Mouse (Mus musculus): ENCODE measurements at regions not wholly inside any gene's neighbourhood (a gene's known extent, or its start where the extent isn't known, plus 50 kb on each side); places are given as distances from the start of the nearest gene placed in this dataset.

DNA sequence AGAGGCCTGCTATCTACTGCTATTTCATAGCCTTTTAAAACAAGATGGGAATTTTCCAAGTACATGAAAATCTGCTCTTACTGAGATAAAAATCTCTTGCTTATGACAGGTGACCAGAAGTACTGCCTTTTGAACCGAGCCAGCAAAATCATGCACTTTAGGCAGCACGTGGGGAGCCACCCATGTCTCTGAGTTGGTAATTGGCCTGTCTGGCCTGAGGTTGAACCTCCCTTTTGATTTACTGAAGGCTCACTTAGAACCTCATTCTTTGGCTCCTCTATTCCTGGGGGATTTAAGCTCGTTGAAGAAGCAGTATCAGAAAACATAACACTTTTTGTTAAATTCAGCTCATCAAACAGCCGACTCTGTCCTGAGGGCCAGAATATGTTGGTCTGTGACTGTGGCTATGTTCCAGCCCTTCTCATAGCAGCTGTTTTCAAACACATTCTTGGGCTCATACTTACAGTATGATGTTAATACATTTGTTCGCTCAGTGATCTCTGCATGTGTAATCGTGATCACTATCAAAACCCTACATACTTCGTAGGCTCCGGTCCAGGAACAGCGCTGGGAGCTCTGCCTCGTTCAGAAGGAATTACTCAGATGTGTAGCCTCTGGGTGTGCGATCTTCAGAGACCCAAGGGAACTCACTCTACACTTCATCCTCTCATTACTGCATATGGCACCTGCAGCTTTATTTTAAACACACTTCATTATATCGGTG, 290.1 kb upstream of the Gm15217 start:
- DNase-seq = no peak

DNA sequence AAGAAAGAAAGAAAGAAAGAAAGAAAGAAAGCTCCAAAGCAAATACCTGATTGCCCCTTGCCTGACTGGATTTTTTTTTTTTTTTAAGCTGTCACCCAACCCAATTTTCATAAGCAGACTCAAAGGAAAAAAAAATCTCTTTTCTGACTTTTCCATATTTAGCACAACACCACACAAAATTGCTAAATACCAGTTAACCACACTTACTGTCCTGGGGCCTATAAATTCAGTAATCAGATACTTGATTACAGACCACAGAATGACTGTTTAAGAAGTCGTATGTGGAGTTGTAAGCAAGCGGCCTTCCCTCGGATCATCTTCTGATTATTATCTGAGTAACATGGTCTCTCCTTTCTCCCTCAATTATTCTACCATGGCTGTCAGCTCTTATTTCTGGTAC, 263.3 kb upstream of the Gm15217 start:
- DNase-seq = no peak

DNA sequence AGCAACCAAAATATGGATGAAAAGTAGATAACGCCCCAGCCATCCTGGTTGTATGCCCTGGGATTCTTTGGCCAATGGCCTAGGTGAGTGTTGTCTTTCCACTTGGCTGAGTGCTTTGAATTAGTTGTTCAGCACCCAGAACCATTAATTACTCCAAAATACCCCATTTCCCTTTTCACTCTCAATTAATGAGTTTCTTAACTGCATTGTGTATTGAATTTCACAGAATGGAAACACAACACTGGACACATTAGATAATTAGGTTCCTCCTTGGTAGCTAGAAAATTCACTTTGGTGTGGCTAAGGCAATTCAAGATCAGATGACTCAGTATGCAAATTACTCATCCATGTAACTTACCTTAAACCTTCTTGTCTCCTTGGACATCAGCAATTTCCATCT, 252.7 kb upstream of the Gm15217 start:
- DNase-seq = no peak

DNA sequence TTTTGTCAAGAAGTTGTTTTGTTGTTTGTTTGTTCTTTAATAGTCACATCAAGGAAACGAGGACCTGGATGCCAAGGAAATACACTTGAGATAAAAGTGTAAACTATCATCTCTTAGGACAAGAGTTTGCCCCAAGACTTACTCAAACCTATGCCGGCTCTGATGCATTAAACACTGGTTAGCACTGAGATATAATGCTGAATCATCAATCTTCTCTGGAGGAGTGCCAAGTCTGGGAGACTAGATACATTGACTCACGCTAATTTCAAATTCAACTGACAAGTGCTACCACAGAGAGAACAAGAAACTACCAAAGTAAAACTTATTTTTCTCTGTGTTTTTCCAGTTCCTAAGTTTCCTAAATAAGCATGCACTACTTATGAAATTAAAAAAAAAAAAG, 249.5 kb upstream of the Gm15217 start:
- no peak for DNase-seq

DNA sequence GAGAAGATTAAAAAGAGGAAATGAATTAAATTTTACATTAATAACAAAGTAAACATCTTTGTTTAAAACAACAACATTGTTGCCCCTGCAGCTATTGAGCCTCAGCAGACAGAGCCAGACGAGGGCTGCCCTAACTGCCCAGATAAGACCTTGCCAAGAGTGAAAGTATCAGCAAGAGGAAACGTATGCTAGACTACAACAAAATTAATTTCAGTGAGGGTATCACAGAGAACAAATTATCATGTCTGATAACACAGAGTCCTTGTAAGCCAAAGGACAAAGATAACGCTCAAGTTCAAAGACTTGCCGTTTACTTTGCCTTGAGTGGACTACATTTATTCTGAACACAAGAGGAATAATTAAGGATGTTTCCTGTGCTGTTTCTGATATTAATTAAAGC, 235.0 kb upstream of the Gm15217 start:
- DNase-seq = no peak

DNA sequence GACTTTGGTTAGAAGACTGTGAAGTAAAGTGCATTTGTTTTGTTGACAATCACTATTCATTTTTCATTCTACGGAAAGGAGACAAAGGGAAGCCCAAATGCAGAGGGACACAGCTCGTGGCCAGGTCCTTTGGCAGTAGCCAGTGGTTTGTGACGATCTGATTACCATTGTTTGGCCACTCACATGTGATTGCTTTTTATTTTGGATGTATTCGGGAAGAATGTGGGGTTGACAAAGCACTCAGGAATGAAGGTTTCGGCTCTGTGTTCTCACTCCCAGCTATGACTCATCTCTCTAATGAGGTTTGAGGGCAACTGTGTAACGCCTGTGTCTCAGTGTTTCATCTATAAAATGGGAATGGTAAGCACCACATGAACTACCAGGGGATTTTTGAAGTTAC, 234.5 kb upstream of the Gm15217 start:
- DNase-seq = no peak

DNA sequence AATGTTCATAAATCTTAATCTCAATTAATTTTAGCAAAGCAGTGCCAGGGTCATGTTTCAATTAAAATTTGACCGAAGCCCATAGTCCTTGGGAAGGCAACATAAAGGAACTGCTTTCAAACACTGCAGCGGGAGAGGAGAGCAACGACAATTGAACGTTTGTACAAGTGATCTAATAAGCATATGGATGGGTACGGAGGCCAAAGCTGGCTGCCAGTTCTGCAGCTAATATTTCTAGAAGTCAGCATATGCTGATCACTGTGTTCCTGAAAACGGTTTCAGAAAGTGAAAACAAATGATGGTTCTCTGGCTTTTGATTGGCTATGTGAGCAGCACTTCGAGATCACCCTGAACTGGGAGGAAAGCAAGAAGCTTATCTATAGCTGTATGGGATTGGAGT, 233.6 kb upstream of the Gm15217 start:
- DNase-seq = no peak

DNA sequence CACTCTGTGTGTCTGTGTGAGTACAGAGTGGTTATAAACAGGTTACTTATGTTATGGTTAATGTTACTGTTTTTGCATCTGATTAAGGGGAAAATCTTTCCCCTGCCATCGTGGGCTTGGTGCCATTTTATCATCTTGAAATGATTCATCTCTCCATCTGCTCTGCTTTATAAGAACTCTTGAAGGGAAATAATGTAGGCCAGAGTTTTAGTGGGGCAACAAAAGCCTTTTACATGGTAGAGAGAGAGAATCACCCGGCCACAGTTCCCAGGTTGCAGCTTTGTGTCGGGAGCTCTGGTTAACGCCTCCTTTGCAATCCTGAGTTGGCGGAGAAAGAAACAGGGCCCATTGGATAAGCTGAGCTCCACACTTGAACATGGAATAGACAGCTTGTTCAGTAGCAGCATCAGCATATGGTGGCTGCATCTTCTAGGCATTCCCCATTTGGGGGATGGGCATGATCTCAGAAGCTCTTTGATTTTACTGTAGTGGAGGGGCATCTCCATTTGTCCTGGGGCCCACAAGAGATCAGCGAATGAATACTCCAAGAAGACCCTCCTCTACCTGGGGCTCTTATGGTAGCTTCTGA, 230.0 kb upstream of the Gm15217 start:
- DNase-seq = no peak

DNA sequence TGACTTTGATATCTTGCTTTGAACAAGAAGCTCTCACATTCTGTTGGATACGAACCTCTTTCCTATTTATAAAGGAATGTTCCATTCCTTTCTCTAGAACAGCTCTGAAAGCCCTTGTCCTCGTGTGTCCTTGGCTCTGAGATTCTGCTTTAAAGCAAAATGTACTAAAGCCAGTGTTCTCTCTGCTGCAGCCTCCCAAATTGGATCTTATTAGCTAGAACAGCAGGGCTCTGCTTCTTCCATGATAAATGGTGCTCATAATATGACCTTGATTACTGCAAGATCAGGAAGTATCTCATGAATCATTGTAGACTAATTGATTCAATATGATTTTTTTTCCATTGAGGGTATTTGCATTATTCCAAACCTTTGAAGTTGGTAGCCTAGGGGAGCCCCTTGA, 220.5 kb upstream of the Gm15217 start:
- DNase-seq = no peak

DNA sequence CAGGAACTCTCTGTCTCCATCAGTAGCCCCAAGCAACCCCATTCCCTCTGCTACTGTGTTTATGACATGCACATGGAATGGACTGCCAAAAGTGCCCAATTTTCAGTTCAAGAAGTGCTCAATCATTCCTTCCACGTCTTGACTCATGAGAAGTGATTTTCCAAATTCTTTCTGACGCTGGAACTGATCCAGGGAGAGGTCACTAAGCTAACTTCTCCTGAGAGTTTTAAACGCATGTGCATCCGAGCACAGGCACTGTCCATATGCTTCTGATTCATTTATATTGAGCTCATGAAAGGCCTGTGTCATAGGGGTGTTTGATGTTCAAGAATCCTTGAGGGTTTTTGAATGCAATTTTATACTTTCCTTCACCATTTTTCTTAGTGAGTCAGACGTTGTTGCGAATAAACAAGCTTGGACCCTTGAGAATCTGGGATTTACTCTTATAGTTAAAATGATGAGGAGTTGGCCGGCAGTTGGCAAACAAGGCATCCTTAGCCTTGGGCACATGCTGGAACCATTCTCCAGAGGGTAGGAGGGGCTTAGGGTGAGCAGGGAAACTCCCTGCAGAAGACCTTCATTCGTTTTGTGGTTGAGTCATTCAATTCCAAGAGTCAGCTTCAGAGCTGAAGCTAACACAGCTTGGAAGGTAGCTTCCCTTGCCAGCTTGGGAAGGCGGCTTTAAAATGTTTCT, 206.9 kb upstream of the Gm15217 start:
- no peak for DNase-seq

DNA sequence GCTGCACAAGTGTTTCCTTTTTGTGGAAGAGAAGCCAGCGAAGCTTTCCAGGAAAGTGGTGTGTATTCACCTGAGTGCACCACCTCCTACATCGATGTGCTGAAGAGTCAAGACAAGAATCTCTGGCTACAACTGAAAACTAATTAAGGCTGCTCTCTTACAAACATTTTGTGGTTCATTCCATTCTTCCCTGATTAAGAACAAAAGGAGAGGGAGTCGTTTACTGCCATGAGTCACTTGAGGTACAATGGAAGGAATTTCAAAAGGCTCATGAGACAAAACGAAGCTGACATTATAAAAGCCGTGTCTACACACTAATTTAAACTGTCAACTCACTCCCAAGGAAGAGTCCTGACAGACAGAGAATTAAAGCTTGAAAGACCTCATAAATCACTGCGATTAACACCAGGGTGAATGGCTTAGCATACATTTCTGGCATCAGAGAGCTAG, 206.3 kb upstream of the Gm15217 start:
- no peak for DNase-seq

DNA sequence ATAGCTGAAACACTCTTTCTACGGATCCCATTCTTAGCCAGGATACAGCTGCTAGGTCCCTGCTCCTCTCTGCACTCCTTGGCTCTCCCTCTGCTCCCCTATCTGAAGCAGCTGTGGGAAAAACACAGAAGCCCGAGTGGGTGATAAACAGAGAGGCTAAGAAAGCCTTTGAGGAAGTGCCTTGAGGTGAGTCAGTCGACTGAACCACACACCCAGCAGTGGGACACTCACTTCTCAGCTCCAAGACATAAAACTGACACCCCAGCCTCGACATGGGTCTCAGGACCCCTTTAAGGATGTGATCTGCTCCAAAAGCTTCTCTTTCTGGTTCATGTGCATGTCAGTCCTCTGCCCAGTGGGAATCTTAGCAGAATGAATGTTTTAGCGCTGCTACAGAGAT, 204.8 kb upstream of the Gm15217 start:
- DNase-seq = no peak

DNA sequence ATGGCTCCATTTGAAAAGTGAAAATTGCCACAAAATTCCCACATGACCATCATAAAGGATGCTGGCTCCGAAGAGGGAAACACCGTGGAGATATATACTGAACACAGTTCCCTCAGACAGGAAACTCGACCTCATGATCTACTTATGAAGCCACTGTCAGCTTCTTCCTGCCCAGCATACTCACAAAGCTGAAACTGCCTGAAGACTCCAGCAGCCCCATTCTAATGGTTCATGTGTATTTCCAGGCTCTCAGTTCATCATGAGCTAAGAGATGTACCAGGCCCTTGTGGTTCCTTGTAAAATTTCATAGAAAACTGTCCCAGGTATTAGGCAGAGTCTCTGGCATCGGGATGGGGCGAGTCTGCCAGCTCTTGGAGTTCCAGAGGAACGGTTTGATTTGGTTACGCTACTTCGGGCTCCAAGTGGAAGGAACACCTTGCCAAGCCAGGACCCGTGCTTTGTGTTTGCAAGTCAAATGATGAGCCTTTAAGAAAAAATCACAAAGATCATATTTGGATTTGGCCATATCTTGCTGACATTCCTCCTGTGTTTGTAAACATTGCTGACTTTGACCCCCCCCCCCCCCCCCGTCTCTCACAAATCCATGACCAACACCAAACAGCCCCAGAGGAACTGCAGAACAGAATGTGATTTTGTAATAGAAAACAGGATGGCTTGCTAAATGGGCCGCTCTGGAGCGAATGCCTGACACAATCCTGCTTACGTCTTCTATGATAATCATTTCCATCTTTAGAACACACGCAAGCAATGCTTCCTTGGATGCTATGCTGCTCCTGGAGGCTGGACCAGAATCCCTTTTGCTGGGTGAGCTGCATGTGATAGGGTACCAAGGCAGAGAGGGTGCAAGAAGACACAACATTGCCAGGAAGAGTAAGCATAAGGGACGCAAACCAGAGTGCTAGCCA, 203.7 kb upstream of the Gm15217 start:
- DNase-seq = no peak

DNA sequence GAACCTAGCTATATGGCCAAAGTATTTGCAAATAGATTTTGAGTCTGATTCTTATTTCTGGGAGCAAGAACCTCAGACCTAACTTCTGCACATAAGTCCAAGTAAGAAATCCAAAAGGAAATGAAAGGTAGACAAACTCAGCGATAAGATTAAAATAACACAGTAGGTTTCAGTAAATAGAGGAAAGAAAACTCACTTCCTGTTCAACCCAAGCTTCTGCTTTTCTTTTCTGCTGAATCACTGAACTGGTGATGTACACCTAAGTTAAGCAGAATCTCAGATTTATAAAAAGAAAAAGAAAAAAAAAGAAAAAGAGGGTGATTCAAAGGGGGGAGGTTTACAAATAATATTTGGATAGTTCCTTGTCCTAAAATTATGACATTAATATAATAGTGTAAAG, 200.2 kb upstream of the Gm15217 start:
- no peak for DNase-seq

DNA sequence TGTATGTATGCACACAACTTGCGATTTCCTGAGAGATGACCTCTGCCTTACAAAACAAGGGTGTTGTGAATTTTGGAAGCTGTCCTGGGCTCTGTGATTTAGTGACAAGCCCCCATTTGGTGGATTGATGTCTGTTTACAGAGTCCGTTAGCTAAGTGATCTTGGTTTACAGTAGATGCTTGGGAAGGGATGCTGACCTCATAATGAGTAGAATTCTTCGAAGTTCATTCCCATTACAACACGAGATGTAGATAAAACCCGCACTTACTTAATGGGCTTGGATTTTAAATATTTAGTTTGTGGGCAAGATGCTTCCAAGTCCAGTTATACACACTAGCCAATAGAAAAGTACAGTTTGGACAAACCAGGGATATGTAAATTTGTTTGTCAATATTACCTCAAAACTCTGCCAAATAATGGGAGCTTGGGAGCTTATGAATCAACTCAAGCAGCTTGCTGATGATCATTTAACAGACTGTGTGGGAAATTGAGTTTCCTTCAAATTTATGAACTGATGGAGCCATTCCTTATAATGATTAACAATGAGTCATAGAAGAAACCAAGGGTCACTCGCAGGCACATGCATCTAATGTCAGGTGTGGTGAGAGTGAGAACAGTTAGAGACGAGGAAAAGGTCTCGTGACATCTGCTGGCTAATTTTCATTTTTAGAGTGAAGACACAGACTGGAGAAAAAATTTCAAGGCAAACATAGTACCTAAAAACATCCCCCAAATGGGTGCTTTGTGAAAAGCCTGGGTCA, 187.4 kb upstream of the Gm15217 start:
- no peak for DNase-seq

DNA sequence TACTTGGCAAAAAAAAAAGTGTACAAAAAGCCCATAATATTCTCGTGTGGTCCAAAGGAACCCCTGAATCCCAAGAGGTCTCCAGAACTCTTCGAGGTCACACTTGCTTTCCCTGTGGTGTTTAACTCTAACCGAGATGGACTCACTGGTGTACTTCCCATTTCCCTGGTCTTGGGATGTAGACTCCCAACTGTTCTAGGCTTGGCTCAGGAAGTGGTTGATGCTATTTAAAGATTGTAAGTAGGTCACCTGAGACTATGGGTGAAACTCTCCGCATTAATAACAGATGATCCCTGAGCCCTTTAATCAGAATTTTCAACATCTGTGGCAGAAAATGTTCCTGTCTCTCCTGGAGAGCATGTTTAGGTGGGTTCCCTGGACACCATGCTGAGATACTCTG, 185.6 kb upstream of the Gm15217 start:
- no peak for DNase-seq

DNA sequence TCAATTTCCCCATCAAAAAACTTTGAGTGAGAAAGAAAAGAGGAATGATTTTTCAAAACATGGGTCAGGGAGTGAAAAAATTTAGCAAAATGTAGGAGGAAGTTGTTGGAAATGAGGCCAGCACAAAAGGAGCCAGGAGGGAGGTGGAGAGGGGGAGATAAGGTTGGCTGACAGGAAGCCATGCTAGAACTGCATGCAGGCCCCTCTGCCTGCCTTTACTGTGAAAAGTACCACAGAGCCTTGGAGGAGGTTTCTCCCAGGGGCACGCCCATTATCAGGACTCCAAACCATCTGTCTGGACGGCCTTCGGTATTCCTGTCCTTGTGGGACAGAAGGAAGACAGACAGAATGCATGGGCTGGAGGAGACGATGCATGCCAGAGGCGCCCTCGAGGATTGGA, 183.3 kb upstream of the Gm15217 start:
- no peak for DNase-seq

DNA sequence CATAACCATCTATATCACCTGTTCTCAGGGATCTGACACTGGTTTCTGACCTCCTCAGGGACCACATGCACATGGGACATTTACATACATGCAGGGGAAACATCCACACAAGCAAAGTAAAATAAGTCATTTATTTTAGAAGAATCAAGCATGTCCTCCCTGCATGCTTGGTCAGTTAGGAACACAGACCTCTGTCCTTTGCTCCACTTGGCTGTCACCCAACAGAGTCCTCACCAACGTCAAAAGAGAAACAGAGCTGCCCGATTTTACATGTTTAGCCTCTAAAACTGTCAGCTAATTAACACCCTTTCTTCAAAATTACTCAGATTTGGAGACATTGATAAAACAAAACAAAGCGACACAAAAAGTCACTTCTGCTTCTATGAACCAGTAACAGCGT, 176.4 kb upstream of the Gm15217 start:
- DNase-seq = no peak

DNA sequence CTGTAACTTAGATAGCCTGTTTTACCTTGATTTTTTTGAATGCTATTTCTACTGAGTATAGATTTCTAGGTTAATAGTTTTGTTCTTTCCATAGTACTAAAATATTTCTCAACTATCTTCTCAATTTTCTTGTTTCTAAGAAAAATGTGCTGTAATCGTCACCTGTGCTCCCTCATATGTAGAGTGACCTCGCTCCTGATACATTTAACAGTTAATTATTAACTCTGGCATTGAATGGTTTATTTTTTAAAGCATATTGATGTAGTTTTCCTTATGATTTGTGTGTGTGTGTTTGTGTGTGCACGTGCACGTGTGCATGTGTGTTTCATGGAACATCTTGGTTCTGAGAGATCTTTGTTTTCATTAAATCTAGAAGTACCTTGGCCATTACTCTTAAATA, 158.7 kb upstream of the Gm15217 start:
- DNase-seq = no peak

DNA sequence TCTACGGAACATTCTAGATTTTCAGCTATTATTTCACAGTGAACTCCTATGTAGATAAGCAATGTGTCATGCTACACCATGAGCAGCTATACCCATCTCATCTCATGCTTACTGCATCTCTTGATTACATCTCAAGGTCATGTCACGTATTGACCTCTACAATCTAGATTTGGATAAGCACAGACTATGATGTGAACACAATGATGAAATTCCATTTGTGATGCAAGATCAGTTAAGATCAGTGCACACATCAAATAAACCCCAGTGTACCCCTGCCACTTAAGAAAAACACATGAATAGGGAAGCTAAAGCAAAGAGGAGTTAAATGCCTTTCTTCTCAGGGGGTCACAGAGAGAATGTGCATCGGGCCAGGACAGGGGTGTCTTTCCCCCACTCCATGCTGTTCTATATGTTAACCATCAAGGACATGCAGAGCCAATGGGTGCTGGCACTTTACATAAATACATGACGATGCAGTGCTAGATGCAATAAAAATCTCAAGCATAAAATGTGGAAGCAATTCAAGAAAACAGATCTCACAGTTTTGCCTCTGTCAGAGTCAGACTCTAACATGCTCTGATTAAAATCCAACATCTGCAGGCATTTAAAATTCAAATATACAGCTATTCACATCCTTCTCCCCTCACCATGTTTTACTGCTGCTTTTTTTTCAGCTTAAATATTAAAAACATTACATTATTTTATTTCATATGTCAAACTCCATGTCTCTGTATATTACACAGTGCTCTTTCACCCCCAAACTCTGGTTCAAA, 157.1 kb upstream of the Gm15217 start:
- DNase-seq = no peak

DNA sequence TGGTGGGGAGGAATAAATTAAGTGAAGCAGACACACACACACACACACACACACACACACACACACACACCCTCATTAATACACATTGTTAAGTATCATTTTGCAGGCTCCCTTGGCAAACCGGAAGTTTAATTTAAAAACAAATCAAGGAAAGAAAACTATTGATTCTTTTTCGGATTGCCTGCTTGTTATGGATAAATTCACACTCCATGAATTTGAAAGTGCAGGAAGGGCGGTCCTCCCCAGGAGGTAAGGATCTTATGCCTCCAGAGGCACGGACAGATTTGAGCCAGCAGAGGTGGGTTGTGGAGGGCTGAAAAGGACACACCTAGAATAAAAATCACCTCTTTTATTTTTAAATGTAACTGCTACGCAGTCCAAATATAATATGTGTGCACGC, 156.2 kb upstream of the Gm15217 start:
- DNase-seq = no peak
